Mouse (Mus musculus) ovary, adult 18-20 months (tissue): ENCODE results near the gene Hist1h4a.
"Not testable (repeated sequence)": the region's sequence is repeated elsewhere in the genome, so short reads cannot be mapped to it uniquely, and the experiment has no call there.

Experiments
- DNase-seq: peaks from one replicate; pipeline ENCODE4 v3.0.0; 2022; ENCODE audit warnings: low spot score, mixed read lengths

Hist1h4a gene

DNA sequence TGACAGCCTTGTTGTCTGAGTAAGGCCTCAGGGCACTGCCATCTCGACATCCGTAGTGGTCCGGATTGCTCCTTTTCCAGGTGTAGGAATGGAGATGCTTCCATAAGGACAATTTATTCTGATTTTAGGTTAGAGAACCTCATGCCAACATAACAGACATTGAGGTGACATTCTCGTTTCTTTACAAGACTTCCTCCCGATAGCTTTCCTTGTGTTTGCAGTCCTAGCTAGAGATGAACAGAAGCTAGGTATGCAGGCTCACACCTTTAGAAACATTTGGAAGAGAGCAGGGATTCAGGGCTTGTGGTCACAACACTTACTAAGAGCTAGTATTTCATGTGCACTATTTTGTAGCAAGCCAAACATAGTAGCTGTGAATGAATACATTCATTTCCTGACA lies 17.8 kb downstream of the Hist1h4a start:
- no peak for DNase-seq

GRCm38 (mm10) chr13:23742007-23742406 lies 19.0 kb downstream of the Hist1h4a start:
- no peak for DNase-seq

DNA sequence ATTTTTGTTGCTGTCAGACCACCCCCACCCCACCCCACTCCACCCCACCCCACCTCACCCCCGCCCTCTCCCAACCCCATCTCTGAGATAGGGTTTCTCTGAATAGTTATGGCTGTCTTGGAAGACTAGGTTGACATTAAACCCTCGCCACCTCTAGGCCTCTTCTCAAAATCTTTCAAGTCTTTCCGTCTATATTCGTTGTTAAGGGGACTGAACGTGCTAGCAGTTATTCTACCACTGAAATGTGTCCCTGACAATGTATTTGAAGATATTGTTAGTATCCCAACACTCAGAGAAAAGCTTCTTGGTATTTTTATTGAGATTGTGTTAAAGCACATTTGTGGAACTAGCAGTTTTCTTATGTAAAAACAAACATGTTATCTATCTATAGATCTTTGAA lies 20.1 kb downstream of the Hist1h4a start:
- DNase-seq = no peak

DNA sequence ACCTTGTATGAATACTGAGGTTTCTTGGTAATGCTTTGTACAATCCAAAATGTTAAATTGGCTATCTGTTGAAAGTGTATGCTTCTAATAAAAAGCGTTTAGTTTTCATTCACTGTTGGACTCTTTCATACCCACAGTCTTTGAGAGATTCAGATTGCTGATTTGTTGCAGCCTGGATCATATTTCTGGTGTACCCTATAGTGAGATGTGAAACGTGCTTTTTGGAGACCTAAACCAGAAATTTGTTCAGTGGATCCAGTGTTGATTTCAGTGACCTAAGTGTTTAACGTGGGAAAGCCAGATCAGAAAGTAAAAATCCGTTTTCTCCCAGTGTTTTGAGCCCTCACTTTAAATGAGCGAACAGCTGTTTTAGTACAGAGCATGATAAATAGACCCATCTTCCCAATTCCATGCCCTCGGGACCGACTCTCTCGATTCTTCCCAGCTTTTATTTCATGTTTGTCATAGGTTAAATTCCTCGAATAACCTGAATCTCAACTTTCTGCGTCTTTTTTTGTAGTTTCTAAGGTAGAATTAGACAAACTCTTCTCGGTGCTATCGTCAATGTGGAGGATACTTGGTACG lies 20.7 kb downstream of the Hist1h4a start:
- no peak for DNase-seq

DNA sequence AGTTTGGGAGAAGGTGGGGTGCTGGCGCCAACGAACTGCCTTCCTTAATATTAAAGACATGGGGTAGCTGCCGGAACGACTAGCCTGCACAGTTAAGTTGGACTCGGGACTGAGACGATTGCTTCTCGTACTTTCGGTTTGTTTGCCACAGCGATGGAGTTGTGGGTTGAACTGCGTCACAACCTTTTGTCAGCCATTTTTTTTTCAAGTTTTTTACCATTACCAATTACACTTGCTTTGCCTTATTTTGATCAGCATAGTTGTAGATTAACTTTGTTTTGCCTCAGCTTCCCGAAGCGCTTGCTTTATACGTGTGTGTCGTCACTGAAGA lies 21.1 kb downstream of the Hist1h4a start:
- no peak for DNase-seq

DNA sequence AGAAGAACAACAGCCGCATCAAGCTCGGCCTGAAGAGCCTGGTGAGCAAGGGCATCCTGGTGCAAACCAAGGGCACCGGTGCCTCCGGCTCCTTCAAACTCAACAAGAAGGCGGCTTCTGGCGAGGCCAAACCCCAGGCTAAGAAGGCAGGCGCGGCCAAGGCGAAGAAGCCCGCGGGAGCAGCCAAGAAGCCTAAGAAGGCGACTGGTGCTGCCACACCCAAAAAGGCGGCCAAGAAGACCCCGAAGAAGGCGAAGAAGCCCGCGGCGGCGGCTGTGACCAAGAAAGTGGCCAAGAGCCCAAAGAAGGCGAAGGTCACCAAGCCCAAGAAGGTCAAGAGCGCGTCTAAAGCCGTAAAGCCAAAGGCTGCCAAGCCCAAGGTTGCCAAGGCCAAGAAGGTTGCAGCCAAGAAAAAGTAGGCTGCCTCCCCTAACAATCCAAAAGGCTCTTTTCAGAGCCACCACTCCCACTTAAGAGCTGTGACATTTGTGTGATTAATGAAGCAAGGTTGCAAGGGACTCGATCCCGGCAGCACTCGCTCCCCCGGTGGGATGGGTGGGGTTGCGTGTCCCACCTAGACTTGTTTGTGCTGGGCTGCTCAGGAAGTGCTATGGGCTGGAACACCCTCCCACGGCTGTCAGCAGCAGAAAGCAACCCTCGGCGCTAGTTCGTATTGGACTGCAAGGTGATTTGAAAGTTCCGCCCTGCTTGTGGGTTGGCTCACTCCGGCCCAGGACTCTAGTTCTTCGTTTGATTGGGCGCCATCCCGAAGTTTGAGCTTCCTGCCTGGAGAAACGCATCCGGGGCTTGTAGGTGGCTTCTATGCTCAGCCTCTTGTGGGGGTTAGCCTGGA lies 21.7 kb downstream of the Hist1h4a start:
- DNase-seq = peak; percentile 93

DNA sequence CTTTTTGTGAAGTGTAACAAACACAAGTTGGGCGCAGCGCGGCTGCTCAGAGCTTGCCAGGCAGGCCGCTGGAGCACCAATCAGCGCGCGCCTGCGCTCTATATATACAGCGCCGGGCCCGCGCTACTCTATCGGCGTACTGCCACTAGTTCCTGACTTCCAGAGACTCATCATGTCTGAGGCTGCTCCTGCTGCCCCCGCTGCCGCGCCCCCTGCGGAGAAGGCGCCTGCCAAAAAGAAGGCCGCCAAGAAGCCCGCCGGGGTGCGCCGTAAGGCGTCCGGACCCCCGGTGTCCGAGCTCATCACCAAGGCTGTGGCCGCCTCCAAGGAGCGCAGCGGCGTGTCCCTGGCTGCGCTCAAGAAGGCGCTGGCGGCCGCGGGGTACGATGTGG lies 22.4 kb downstream of the Hist1h4a start, which contains the start of gene Hist1h1c:
TSS of gene Hist1h1c (plus strand) at position 132 of the 392 bp plus-strand sequence.
- DNase-seq = peak; percentile 84

DNA sequence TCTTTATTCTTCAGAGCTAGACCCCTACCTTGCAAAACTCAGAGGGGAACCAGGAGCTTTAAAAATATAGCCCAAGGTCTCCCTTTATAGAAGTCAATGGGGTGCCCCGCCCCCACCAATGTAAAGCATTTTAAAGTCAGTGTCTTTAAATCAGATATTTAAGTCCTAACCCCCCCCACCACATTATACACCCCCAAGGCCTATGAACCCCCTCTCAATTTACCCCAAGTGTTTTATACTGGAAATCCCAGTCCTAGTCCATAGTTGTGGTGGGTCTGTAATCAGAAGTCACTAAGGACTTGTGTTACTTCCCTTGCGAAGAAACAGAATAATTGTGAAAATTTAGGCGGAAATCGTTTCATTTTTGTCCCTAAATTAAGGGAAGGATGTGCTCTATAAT lies 23.0 kb downstream of the Hist1h4a start:
- DNase-seq = no peak

DNA sequence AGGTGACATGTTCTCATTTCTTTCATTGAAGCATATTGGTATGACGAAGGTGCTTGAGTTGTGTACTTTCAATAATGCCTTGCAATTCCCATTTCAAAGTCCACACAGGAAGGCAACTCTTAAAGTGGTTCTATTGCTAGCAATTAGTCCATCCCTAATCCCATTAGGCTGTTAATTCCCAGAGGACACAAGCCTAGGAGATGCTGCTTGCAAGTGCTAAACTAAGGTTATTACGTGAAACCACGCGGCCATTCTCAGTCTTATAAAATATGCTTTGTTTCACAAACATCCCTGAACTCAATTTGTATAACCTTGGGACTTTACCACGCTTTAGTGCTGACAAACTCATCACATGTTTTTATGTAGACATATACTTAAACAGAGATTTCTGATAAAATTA lies 23.9 kb downstream of the Hist1h4a start:
- DNase-seq = no peak

- no peak for DNase-seq
Measured at GRCm38 (mm10) chr13:23732156-23732804, 28.8 kb downstream of the Hist1h4a start.

DNA sequence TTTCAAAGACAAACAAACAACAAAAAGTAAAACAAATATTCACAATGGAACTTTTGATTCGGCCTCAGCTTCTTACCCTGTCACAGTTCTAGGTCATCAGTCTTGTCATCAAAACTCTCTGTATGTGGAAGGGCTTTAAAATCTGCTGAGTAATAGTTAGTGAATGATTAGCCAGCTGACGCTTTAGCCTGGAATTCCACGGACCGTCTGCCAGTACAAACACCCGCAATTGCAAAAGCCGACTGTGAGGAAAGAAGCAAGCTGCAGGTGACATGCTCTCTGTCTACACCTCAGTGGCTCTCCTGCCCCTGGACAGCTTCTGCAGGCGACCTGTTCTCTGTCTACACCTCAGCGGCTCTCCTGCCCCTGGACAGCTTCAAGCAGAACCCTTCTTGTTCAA lies 30.6 kb downstream of the Hist1h4a start:
- no peak for DNase-seq

DNA sequence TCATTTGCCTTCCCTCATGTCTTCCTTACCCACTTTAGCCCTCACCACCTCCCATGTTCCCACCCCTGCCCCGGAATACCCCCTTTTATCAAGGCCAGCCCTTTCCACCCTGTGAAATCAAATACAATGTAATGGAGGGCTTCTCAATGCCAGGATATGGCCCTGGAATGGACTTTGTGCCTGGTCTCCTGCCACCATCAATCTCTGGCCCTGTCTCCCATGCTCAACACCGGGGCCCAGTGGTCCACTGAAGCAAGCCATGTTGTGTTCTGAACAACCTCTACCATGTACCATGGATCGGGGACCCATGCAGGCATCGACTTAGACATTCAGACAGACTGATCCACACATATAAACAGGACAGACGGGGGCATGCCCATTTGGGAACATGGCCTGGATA lies 31.3 kb downstream of the Hist1h4a start:
- DNase-seq = no peak

GRCm38 (mm10) chr13:23729192-23729525 lies 31.9 kb downstream of the Hist1h4a start:
- DNase-seq = no peak

GRCm38 (mm10) chr13:23728472-23729191 lies 32.4 kb downstream of the Hist1h4a start:
- no peak for DNase-seq

- DNase-seq = no peak
Measured at GRCm38 (mm10) chr13:23725213-23725612, 35.8 kb downstream of the Hist1h4a start.

GRCm38 (mm10) chr13:23724239-23724638 lies 36.8 kb downstream of the Hist1h4a start:
- no peak for DNase-seq

- not testable (repeated sequence) for DNase-seq
Measured at GRCm38 (mm10) chr13:23717593-23718245, 43.3 kb downstream of the Hist1h4a start.

GRCm38 (mm10) chr13:23717176-23717575 lies 43.9 kb downstream of the Hist1h4a start:
- no peak for DNase-seq

DNA sequence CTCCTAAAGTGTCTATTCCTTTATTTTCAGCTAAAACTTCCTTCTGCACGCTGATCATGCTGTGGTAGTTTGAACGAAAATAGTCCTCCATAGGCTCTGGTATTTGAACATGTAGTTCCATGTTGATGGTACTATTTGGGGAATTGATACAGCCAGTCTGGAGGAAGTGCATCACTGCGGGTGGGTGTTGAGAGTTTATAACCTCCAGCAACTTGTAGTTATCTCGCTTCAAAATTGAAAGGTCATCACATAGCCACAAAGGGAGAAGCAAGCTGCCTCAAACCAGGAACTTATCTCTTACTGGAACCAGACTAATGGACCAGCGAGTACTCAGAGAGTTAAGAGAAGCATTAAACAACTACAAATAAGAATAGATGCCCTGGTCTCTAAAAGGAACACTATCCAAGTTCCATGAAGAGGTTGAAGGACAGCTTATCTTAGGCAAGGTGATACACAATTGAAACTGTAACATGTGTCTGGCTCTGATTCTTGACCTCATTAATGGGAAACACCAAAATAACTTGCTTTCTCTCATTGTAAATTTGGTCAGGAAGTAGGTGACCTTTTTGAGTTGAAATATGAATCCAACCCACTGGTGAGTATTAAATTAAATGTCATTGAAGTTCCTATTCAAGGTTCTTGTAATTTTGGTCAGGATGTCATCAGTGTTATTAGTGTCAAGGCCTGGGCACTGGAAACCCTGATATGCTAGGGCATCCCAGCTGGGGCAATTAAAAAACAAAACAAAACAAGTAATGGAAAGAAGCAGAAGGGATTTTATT lies 44.6 kb downstream of the Hist1h4a start:
- no peak for DNase-seq
